Mouse (Mus musculus) limb, embryonic 11.5 days (tissue): ENCODE measurements at regions not wholly inside any gene's neighbourhood (a gene's known extent, or its start where the extent isn't known, plus 50 kb on each side); places are given as distances from the start of the nearest gene placed in this dataset.
A peak's percentile ranks its signal among the peaks of the same experiment; 100 is the strongest.

Experiments
- ATAC-seq: fragments of 200-750 bp; cut with Nextera tagmentation; 2 replicates; pipeline ENCODE4 v1.8.0; 2017; ENCODE audit warnings: low read depth; ENCODE audit not compliant: insufficient number of reproducible peaks, low FRiP score, low TSS enrichment
- DNase-seq: peaks from one replicate; pipeline ENCODE4 v3.0.0-alpha.2; 2015; ENCODE audit warnings: low spot score
- H3K27ac ChIP-seq: fragments of 300-500 bp; sonication (generic); replicated peaks from 2 replicates; pipeline ENCODE4 v1.5.1; 2014; ENCODE audit warnings: low read depth, mild to moderate bottlenecking, low read length
- H3K27me3 ChIP-seq: fragments of 300-500 bp; sonication (generic); 2 replicates; pipeline ENCODE4 v1.6.1; 2014; ENCODE audit warnings: mild to moderate bottlenecking, low read length, mixed read lengths; ENCODE audit not compliant: control insufficient read depth, insufficient read depth
- H3K36me3 ChIP-seq: fragments of 300-500 bp; sonication (generic); 2 replicates; pipeline ENCODE4 v1.6.1; 2014; ENCODE audit warnings: mild to moderate bottlenecking, low read length, moderate library complexity, mixed read lengths; ENCODE audit not compliant: control insufficient read depth, insufficient read depth
- H3K4me1 ChIP-seq: fragments of 300-500 bp; sonication (generic); 2 replicates; pipeline ENCODE4 v1.6.1; 2014; ENCODE audit warnings: low read length, mixed read lengths; ENCODE audit not compliant: control insufficient read depth, insufficient read depth
- H3K4me2 ChIP-seq: fragments of 300-500 bp; sonication (generic); 2 replicates; pipeline ENCODE4 v1.6.1; 2014; ENCODE audit warnings: low read depth, mild to moderate bottlenecking, moderate library complexity; ENCODE audit not compliant: severe bottlenecking
- H3K4me3 ChIP-seq: fragments of 300-500 bp; sonication (generic); 2 replicates; pipeline ENCODE4 v1.5.1; 2014; ENCODE audit warnings: low read depth, low read length
- H3K9ac ChIP-seq: fragments of 300-500 bp; sonication (generic); 2 replicates; pipeline ENCODE4 v1.6.1; 2014; ENCODE audit warnings: mild to moderate bottlenecking, low read length
- H3K9me3 ChIP-seq: fragments of 300-500 bp; sonication (generic); 2 replicates; pipeline ENCODE4 v1.6.1; 2016; ENCODE audit warnings: low read length; ENCODE audit not compliant: control insufficient read depth
- WGBS: fragments of 180-500 bp; shearing (Covaris S2); extraction: QIAGEN DNeasy Blood & Tissue Kit; methylation state at CpG from one replicate; pipeline ENCODE4 v1.1.7; 2014; 5-methylcytosine and 5-hydroxymethylcytosine counted together

DNA sequence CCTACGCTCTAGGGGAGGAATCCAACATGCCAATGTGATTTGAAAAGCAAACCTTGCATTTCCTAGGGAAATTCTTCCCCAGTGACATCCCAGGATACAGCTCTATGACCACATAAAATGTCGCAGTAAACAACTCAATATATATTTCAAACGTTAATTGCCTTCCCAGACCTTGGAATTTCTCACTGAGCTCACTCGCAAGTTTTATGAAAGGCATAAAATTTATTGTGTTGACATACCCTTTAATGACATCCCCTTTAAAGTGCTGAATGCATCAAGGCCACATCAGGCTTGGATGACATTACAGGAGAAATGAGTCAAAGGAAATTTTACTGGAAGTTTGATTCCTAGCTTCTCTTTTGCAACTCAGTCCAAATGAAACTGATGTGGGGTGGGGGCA lies 337.0 kb downstream of the Rps15a start:
- Histone ChIP-seq H3K4me3 (no peak overlapping the region), H3K27me3 (no peaks in the 10 kb centered on the region), H3K36me3 (no peaks in the 10 kb centered on the region), H3K9ac (no peak overlapping the region), H3K4me2 (no peak overlapping the region), H3K27ac (no peak overlapping the region), H3K9me3 (no peaks in the 10 kb centered on the region), H3K4me1 (no peaks in the 10 kb centered on the region)
- no peak for DNase-seq
- no peak for ATAC-seq
- 51% methylated on average over 4 of the region's 4 CpGs for WGBS

DNA sequence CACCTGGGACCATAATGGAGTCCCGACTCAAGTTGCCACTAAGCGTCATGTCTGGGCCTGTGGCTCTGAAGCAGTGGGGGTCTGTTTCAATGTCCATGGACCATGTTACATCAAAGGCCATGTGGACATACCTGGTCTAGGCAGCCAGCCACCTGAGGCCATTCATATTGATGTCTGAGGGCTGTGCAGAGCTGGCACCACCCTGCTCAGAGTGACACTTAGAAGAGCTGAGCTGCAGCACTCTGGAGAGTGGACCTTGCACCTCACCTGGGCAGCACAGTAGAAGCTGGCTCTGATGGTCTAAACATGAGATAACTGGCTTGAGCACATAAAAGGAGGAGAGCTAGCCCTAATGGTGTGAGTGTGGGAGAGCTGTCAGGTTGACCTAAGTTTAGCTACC lies 338.1 kb downstream of the Rps15a start:
- Histone ChIP-seq H3K4me2 (no peak overlapping the region), H3K27me3 (no peaks in the 10 kb centered on the region), H3K27ac (no peak overlapping the region), H3K9ac (no peak overlapping the region), H3K36me3 (no peaks in the 10 kb centered on the region), H3K4me1 (no peaks in the 10 kb centered on the region), H3K4me3 (no peak overlapping the region), H3K9me3 (no peaks in the 10 kb centered on the region)
- DNase-seq (no peak), ATAC-seq (no peak)
- WGBS = 97% methylated on average over 2 of the region's 2 CpGs

DNA sequence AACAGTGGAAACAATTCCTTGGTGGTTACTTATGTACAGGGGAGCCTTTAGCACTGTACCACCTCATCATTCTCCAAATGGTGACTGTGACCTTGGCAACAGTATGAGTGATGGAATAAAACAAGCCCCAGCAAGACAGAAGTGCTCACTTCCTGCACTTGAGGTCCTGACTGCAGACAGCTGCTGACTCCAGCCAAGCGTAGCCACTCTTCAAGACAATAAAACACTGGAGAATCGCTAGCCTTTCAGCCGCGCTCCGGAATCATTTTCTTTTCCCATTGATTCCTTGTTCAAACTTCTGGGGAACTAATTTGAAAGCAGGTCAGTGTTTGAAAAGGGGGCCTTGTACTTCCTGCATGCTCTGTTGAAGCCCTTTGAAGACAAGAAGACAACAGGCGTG lies 344.2 kb downstream of the Rps15a start:
- H3K9ac ChIP-seq = no peak overlapping the region
- no peak overlapping the region for H3K4me2 ChIP-seq
- no peaks in the 10 kb centered on the region for H3K4me1 ChIP-seq
- WGBS = 97% methylated on average over 6 of the region's 6 CpGs
- H3K36me3 ChIP-seq = no peaks in the 10 kb centered on the region
- DNase-seq (no peak), ATAC-seq (no peak)
- no peaks in the 10 kb centered on the region for H3K27me3 ChIP-seq
- H3K27ac ChIP-seq = no peak overlapping the region
- no peak overlapping the region for H3K4me3 ChIP-seq
- H3K9me3 ChIP-seq = no peaks in the 10 kb centered on the region

DNA sequence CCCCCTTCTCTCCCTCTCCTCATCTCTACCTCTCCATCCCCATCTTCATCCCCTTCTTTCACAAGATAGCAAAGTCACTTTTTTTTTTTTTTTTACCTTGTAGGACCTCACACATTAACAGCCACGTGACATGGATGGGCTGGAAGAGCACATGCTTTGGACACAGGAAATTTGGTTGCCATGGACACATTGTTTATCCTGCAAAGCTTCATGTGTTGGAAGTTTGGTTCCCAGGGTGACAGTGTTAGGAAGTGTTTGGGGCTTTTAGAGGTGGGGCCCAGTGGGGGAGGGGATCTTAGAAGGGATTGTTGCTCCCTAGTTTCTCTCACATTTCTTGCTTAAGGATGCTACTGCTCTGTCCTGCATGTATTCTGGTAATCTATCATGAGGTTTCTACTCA lies 356.5 kb downstream of the Rps15a start:
- 41% methylated on average over 1 of the region's 1 CpGs for WGBS
- DNase-seq = no peak
- ATAC-seq = no peak
- Histone ChIP-seq H3K27me3 (no peaks in the 10 kb centered on the region), H3K9me3 (no peaks in the 10 kb centered on the region), H3K36me3 (no peaks in the 10 kb centered on the region), H3K4me3 (no peak overlapping the region), H3K4me1 (no peaks in the 10 kb centered on the region), H3K27ac (no peak overlapping the region), H3K4me2 (no peak overlapping the region), H3K9ac (no peak overlapping the region)

DNA sequence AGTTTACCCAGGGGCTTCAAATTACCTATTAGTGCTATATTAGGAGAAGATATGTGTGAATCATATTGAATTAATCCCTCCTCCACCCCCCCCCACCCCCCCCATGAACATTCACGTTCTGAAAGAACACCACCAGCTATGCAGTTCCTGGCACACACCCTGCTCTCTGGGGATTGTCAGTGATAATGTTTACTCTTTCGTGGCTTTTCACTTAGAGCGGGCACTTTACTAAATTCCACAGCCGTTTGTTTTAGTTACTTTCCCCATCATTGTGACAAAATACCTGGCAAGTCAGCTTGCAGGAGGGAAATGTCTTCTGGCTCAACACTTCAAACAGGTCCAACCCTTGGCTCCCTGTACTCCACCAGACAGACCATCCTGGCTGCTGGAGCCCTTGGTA lies 359.0 kb downstream of the Rps15a start:
- no peak overlapping the region for H3K27ac ChIP-seq
- 40% methylated on average over 4 of the region's 4 CpGs for WGBS
- no peak overlapping the region for H3K4me3 ChIP-seq
- H3K27me3 ChIP-seq = no peaks in the 10 kb centered on the region
- H3K9me3 ChIP-seq = no peaks in the 10 kb centered on the region
- ATAC-seq = no peak
- DNase-seq = no peak
- no peak overlapping the region for H3K4me2 ChIP-seq
- no peak overlapping the region for H3K9ac ChIP-seq
- H3K36me3 ChIP-seq = no peaks in the 10 kb centered on the region
- H3K4me1 ChIP-seq = peaks cover 2% of the 10 kb centered on the region; the same call in 1 of the 2 replicates

DNA sequence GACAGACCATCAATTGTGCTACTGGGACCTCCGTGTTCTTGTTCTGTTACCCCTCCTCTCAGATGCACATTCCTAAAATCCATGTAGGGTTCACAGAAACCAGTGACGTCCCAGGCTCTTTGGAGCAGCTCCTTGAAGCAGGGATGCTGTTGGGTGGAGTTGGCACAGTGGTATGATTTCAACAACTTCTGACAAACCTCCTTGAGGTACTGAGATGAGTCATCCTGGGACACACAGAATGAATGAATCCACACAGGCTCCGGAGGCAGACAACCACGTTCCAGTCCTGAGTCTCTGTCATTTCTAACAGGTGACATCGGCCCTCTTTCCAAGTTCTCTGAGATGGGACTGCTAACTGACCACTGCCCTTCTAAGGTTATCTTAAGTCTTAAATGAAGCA lies 360.2 kb downstream of the Rps15a start:
- 74% methylated on average over 5 of the region's 5 CpGs for WGBS
- no peaks in the 10 kb centered on the region for H3K27me3 ChIP-seq
- DNase-seq = no peak

DNA sequence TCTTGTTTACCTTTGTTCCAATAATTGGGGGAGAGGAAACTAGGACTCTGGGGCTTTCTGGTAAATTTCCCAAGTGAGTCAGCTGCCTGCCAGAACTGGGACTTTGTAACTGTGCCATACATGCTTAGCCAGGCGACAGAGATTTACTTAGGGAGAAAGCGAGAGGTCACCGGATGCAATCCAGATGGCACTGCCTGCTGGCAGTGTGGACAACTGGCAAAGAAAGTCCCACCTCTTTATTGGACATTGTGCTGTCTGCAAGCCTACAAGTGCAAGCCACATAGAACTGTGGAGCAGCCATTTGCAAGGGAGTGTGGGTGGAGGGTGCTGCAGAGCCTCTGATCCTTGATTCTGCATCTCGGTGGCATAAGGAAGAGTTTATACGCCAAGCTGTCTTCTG lies 362.7 kb downstream of the Rps15a start:
- no peak for DNase-seq
- peaks cover 2% of the 10 kb centered on the region; the same call in 1 of the 2 replicates for H3K4me1 ChIP-seq
- no peak overlapping the region for H3K4me2 ChIP-seq
- no peak overlapping the region for H3K4me3 ChIP-seq
- H3K9me3 ChIP-seq = no peaks in the 10 kb centered on the region
- 64% methylated on average over 5 of the region's 5 CpGs for WGBS
- no peaks in the 10 kb centered on the region for H3K36me3 ChIP-seq
- H3K9ac ChIP-seq = no peak overlapping the region
- H3K27ac ChIP-seq = no peak overlapping the region
- H3K27me3 ChIP-seq = no peaks in the 10 kb centered on the region
- ATAC-seq = no peak

More for the DNA sequence above, 360.2 kb downstream of the Rps15a start:
- Histone ChIP-seq H3K36me3 (no peaks in the 10 kb centered on the region), H3K9ac (no peak overlapping the region), H3K4me1 (peaks cover 2% of the 10 kb centered on the region; the same call in 1 of the 2 replicates), H3K9me3 (no peaks in the 10 kb centered on the region), H3K27ac (no peak overlapping the region), H3K4me3 (no peak overlapping the region), H3K4me2 (no peak overlapping the region)
- no peak for ATAC-seq

DNA sequence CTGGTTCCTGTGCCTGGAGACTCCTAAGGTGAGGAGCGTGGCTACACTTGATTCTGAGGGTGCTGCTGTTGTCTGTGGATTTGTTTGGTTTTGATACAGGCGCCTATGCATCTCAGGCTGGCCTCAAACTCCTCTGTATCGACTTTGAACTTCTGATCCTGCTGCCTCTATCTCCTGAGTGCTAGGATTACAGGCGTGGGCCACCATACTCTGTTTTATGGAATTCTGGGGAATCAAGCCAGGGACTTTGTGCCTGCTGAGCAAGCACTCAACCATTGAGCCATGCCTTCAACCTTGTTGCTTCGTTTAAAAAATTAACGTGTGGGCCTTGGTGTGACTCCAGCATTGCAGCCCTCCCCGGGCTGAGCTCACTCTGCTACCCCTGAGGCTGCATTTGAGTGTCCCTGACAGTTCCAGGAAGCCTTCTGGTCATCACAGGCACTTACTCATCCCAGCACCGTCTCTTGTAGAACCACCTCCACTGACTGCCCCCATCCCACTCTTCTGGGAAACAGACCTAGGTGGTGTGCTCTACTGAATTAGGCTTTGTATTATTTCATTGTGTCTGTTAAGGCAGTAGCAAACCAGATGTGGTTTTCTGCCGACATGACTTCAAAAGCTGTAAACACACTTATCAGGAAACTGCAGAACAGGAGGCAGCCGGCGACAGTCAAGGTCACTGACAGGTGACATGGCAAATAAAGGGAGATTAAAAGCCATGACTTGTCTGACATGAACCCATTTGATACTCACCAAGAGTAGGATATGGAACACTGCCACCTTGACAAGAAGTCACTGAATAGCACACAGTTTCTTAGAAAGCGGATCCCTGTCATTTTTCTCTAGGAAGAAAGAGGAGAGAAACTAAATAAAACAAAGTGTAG lies 363.4 kb downstream of the Rps15a start:
- 47% methylated on average over 12 of the region's 12 CpGs for whole genome bisulfite sequencing
- H3K4me3 ChIP-seq = no peak overlapping the region
- no peak overlapping the region for H3K4me2 ChIP-seq
- peak; percentile 25 for DNase-seq
- no peak for ATAC-seq
- no peaks in the 10 kb centered on the region for H3K27me3 ChIP-seq
- H3K9ac ChIP-seq = no peak overlapping the region
- H3K36me3 ChIP-seq = no peaks in the 10 kb centered on the region
- H3K9me3 ChIP-seq = no peaks in the 10 kb centered on the region
- no peak overlapping the region for H3K27ac ChIP-seq
- peaks cover 2% of the 10 kb centered on the region; the same call in 1 of the 2 replicates for H3K4me1 ChIP-seq
